In the genomic region with DNA sequence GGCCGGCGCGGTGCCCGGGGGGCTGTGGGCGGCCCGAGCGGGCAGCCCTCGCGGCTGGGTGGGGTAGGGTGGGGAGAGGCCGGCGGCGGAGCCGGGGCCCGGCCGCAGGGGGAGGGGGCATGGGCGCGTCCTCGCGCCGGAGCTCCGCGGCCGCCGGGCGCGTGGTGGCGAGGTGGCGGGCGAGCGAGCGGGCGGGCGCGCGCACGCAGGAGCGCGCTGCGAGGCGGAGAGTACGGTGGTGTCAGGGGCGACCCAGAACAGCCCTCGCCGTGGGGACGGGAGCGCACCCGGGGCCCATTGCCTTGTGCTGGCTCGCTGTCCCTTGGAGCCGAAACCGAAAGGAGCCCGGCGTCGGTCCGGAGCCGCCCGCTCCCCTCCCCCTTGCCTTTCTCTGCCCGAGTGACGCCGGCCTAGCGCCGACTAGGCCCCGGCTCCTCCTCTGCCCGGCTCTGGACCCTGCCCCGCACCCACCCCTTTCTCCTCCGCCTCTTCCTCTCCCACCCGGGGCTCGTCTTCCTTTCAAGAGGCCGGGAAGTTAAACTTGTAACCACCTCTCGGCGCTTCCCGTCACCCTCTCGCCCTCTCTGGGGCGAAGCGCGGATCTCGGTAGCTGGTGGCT, we compare ENCODE assay signal across 8 mouse cellular contexts. TPM values are rescaled to one million over a fixed set of nuclear protein-coding genes. Genes with fewer than 3 reads are reported as not detected.
DNase-seq lines count a peak whose midpoint lies in the region; ATAC-seq lines count a peak whose summit lies in the region.

No protein-coding gene starts in this region.

- DNase-seq in Muller cell, postnatal 12 days (ENCODE audit: inconsistent ontology term): peak; percentile 93
- peak; percentile 81 for DNase-seq in cerebellum, adult 9-10 months
- peak; percentile 81 for DNase-seq in hindbrain, embryonic 10.5 days (ENCODE audit: low spot score)
- peak; percentile 49 to 68 for DNase-seq in layer of hippocampus, postnatal 25 days (ENCODE audit: extremely low spot score in 1 of 2, low spot score in 1 of 2)
- DNase-seq in lung, postnatal 14 days: peak; percentile 89
- peak; percentile 82 for DNase-seq in ovary, postnatal 36 days (ENCODE audit: low spot score)
- peak; percentile 91 for DNase-seq in thymus, postnatal 14 days

- H3K4me1 ChIP-seq in hindbrain, embryonic 10.5 days (replicated peaks): peaks cover 29% of the 10 kb centered on the region

- H3K36me3 ChIP-seq in hindbrain, embryonic 10.5 days: peaks cover 39% of the 10 kb centered on the region

- under 1% methylated on average over 70 of the region's 76 CpGs for WGBS in hindbrain, embryonic 10.5 days

- peak; percentile 43 for ATAC-seq in frontal cortex, adult (ENCODE audit: low TSS enrichment)

- H3K4me3 ChIP-seq in hindbrain, embryonic 10.5 days: peak overlapping the region; percentile 96

- no peaks in the 10 kb centered on the region for H3K9me3 ChIP-seq in hindbrain, embryonic 10.5 days

- H3K27me3 ChIP-seq in hindbrain, embryonic 10.5 days (ENCODE audit: insufficient read depth, poor library complexity, severe bottlenecking): no peaks in the 10 kb centered on the region

- peak overlapping the region; percentile 100 for H3K27ac ChIP-seq in hindbrain, embryonic 10.5 days

RNA-seq across cellular contexts. Expression of a gene that starts 1.1 kb away (rescaled TPM):
- 507 and 538 TPM in 2 replicates for polyA plus RNA-seq in hindbrain, embryonic 10.5 days (2016; fragmentation: Nextera tagmentation; extraction: Ambion mirVana)
- 100 to 1,000 TPM; 229 to 240 TPM for total RNA-seq in layer of hippocampus, postnatal 25 days (2021)

RNA-seq across cellular contexts. Expression of a gene that starts 15.3 kb away (rescaled TPM):
- 72.0 and 83.7 TPM in 2 replicates for polyA plus RNA-seq in hindbrain, embryonic 10.5 days (2016; fragmentation: Nextera tagmentation; extraction: Ambion mirVana)
- total RNA-seq in layer of hippocampus, postnatal 25 days (2021): 10 to 100 TPM; 33.0 to 38.1 TPM

RNA-seq across cellular contexts. Expression of a gene that starts 46.4 kb away (rescaled TPM):
- polyA plus RNA-seq in hindbrain, embryonic 10.5 days (2016; fragmentation: Nextera tagmentation; extraction: Ambion mirVana): 4.8 and 5.2 TPM in 2 replicates
- 1 to 10 TPM; 6.0 to 7.4 TPM for total RNA-seq in layer of hippocampus, postnatal 25 days (2021)

Comparison
In these comparisons a context has a peak if more than half of its experiments do, and no peak if none do; other contexts are left out.
1. Peak in every context shown above with its lines: DNase-seq, ATAC-seq, H3K4me3 ChIP-seq and H3K27ac ChIP-seq.